Mouse (Mus musculus) embryonic facial prominence, embryonic 13.5 days (tissue): ENCODE data around the gene Gab2. TPM values are rescaled to one million over a fixed set of nuclear protein-coding genes. Genes with fewer than 3 reads are reported as not detected.

Experiments
- ATAC-seq: fragments of 200-750 bp; cut with Nextera tagmentation; 2 replicates; pipeline ENCODE4 v1.8.0; 2017; ENCODE audit warnings: low read depth; ENCODE audit not compliant: insufficient number of reproducible peaks, insufficient read depth, low FRiP score, low TSS enrichment
- H3K27ac ChIP-seq: fragments of 300-500 bp; sonication (generic); 2 replicates; pipeline ENCODE4 v1.5.1; 2015; ENCODE audit warnings: moderate library complexity, mild to moderate bottlenecking, inconsistent platforms
- H3K27me3 ChIP-seq: fragments of 300-500 bp; sonication (generic); 2 replicates; pipeline ENCODE4 v1.6.1; 2015; ENCODE audit warnings: mild to moderate bottlenecking, inconsistent platforms
- H3K36me3 ChIP-seq: fragments of 300-500 bp; sonication (generic); 2 replicates; pipeline ENCODE4 v1.6.1; 2015; ENCODE audit warnings: mild to moderate bottlenecking, inconsistent platforms
- H3K4me1 ChIP-seq: fragments of 300-500 bp; sonication (generic); 2 replicates; pipeline ENCODE4 v1.6.1; 2015; ENCODE audit warnings: inconsistent platforms
- H3K4me2 ChIP-seq: fragments of 300-500 bp; sonication (generic); 2 replicates; pipeline ENCODE4 v1.6.1; 2015; ENCODE audit warnings: moderate library complexity, mild to moderate bottlenecking, inconsistent platforms
- H3K4me3 ChIP-seq: fragments of 300-500 bp; sonication (generic); 2 replicates; pipeline ENCODE4 v1.5.1; 2015; ENCODE audit warnings: mild to moderate bottlenecking, inconsistent platforms
- H3K9ac ChIP-seq: fragments of 300-500 bp; sonication (generic); 2 replicates; pipeline ENCODE4 v1.6.1; 2015; ENCODE audit warnings: mild to moderate bottlenecking, inconsistent platforms
- H3K9me3 ChIP-seq: fragments of 300-500 bp; sonication (generic); 2 replicates; pipeline ENCODE4 v1.6.1; 2016; ENCODE audit warnings: inconsistent platforms
- WGBS: fragments of 180-500 bp; shearing (Covaris S2); methylation state at CpG from one replicate; pipeline ENCODE4 v1.1.7; 2015; ENCODE audit warnings: mixed read lengths; 5-methylcytosine and 5-hydroxymethylcytosine counted together
- polyA plus RNA-seq: library from polyadenylated mRNA; unstranded; fragments of >200 nt; fragmentation: Nextera tagmentation; extraction: Ambion mirVana; gene quantifications from 2 replicates; pipeline ENCODE4 v1.2.1, GENCODE M21; 2015

Gab2 gene
- polyA plus RNA-seq, 1 experiment from 2014 or later, result 4.9 TPM

DNA sequence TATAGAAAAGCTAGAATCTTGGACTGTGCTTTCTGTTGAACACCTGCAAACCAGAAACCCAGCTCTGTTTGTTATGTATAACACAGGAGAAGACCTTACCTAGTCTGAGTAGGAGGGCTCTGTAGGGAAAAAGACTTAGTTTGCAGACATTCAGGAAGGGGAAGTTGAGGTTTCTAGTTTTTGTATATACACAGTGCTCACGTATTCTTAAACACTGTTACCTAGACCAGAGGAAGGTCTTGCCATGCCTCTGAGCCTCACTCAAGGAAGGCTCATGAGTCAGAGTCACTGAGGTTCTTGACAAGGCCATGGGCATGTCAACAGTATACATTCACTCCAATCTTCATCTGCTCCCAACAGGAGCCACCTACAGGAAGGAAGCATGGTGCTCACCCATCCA, 189.7 kb downstream of the Gab2 start:
- Histone ChIP-seq H3K9ac (no peak overlapping the region), H3K27ac (no peak overlapping the region), H3K36me3 (0 out of 2 replicates have a peak, but pooled peaks cover 4% of the 10 kb centered on the region), H3K9me3 (no peaks in the 10 kb centered on the region), H3K27me3 (no peaks in the 10 kb centered on the region), H3K4me1 (no peaks in the 10 kb centered on the region), H3K4me2 (no peak overlapping the region), H3K4me3 (no peak overlapping the region)
- ATAC-seq, result no peak
- WGBS, result 89% methylated on average over 1 of the region's 1 CpGs

DNA sequence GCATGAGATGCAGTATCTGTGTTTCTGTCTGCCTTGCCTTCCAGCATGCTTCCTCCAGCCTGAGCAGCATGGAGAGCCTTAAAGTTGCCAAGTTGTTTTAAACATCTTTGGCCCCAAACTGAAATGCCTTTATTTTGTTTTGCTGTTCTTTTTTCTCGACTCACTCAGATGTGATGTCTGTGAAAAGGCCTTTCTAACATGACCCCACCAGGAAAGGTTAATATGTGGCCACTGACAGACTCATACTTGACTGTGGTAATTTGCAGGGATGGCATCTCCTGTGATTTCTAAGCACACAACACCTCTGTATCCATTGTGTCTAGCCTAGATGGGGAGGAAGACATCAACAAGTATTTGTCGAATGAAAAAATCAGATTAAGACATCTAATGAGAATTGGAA, 215.6 kb downstream of the Gab2 start:
- Histone ChIP-seq H3K4me1 (no peaks in the 10 kb centered on the region), H3K9ac (no peak overlapping the region), H3K9me3 (no peaks in the 10 kb centered on the region), H3K4me2 (no peak overlapping the region), H3K4me3 (no peak overlapping the region), H3K27ac (no peak overlapping the region), H3K36me3 (no peaks in the 10 kb centered on the region), H3K27me3 (no peaks in the 10 kb centered on the region)
- ATAC-seq, result no peak
- 59% methylated on average over 2 of the region's 2 CpGs for WGBS

- H3K4me1 ChIP-seq, result no peaks in the 10 kb centered on the region
- 0 out of 2 replicates have a peak, but pooled peaks cover 5% of the 10 kb centered on the region for H3K36me3 ChIP-seq
- H3K4me2 ChIP-seq, result no peak overlapping the region
- H3K9me3 ChIP-seq, result no peaks in the 10 kb centered on the region
- no peak overlapping the region for H3K4me3 ChIP-seq
- no peaks in the 10 kb centered on the region for H3K27me3 ChIP-seq
- H3K9ac ChIP-seq, result no peak overlapping the region
- no peak overlapping the region for H3K27ac ChIP-seq
- WGBS, result 0% methylated on average over 2 of the region's 2 CpGs
- ATAC-seq, result no peak
These were observed 216.1 kb downstream of the Gab2 start for GRCm38 (mm10) chr7:97297466-97297865.

DNA sequence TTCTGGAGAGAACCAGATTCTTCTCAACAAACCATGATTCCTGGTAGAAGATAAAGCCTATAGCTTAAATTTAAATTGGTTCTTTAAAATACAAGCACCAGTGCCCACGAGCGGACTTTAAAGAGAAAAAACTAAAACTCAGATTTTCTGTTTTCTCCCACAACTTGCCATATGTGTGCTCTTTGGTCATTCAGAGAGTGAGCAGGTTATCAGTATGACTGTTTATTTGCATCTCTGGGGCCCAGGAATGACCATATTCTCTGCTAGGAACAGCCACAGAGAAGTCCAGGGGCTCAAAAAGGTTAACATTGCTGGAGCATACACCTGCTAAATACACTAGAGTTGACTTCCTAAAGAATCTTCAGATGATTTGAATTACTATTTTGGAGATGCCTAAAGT, 216.9 kb downstream of the Gab2 start:
- 91% methylated on average over 2 of the region's 2 CpGs for WGBS
- Histone ChIP-seq H3K27me3 (no peaks in the 10 kb centered on the region), H3K27ac (no peak overlapping the region), H3K36me3 (peaks cover 10% of the 10 kb centered on the region), H3K4me3 (no peak overlapping the region), H3K4me2 (no peak overlapping the region), H3K4me1 (no peaks in the 10 kb centered on the region), H3K9me3 (no peaks in the 10 kb centered on the region), H3K9ac (no peak overlapping the region)
- ATAC-seq, result no peak

DNA sequence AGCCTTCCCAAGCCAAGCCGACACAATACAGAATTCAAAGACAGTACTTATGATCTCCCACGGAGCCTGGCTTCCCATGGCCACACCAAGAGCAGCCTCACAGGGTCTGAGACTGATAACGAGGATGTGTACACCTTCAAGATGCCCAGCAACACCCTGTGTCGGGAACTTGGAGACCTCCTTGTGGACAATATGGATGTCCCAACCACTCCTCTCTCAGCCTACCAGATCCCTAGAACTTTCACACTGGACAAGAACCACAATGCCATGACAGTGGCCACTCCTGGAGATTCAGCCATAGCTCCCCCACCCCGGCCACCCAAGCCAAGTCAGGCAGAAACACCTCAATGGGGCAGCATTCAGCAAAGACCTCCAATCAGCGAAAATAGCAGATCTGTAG, 217.6 kb downstream of the Gab2 start:
- no peak overlapping the region for H3K9ac ChIP-seq
- H3K4me2 ChIP-seq, result no peak overlapping the region
- no peak overlapping the region for H3K27ac ChIP-seq
- no peak for ATAC-seq
- no peak overlapping the region for H3K4me3 ChIP-seq
- H3K36me3 ChIP-seq, result peaks cover 14% of the 10 kb centered on the region
- H3K9me3 ChIP-seq, result no peaks in the 10 kb centered on the region
- no peaks in the 10 kb centered on the region for H3K4me1 ChIP-seq
- H3K27me3 ChIP-seq, result no peaks in the 10 kb centered on the region
- 79% methylated on average over 6 of the region's 6 CpGs for WGBS

- no peak overlapping the region for H3K27ac ChIP-seq
- H3K9ac ChIP-seq, result no peak overlapping the region
- no peak overlapping the region for H3K4me2 ChIP-seq
- no peaks in the 10 kb centered on the region for H3K27me3 ChIP-seq
- ATAC-seq, result no peak
- no peaks in the 10 kb centered on the region for H3K9me3 ChIP-seq
- no peak overlapping the region for H3K4me3 ChIP-seq
- WGBS, result 76% methylated on average over 2 of the region's 2 CpGs
- peaks cover 34% of the 10 kb centered on the region for H3K36me3 ChIP-seq
- no peaks in the 10 kb centered on the region for H3K4me1 ChIP-seq
These were observed 219.5 kb downstream of the Gab2 start for GRCm38 (mm10) chr7:97300914-97301313.

GRCm38 (mm10) chr7:97301321-97301720, 219.9 kb downstream of the Gab2 start:
- 79% methylated on average over 8 of the region's 8 CpGs for WGBS
- no peak overlapping the region for H3K4me3 ChIP-seq

GRCm38 (mm10) chr7:97302261-97302660, 220.9 kb downstream of the Gab2 start:
- Histone ChIP-seq H3K9ac (no peak overlapping the region), H3K36me3 (peaks cover 46% of the 10 kb centered on the region), H3K27me3 (no peaks in the 10 kb centered on the region), H3K4me2 (no peak overlapping the region), H3K9me3 (no peaks in the 10 kb centered on the region), H3K4me3 (no peak overlapping the region), H3K4me1 (no peaks in the 10 kb centered on the region), H3K27ac (no peak overlapping the region)
- ATAC-seq, result no peak
- WGBS, result 84% methylated on average over 4 of the region's 4 CpGs

More at GRCm38 (mm10) chr7:97301321-97301720, 219.9 kb downstream of the Gab2 start:
- H3K27ac ChIP-seq, result no peak overlapping the region
- H3K9ac ChIP-seq, result no peak overlapping the region
- H3K27me3 ChIP-seq, result no peaks in the 10 kb centered on the region
- peaks cover 37% of the 10 kb centered on the region for H3K36me3 ChIP-seq
- ATAC-seq, result no peak
- H3K4me1 ChIP-seq, result no peaks in the 10 kb centered on the region
- H3K9me3 ChIP-seq, result no peaks in the 10 kb centered on the region
- H3K4me2 ChIP-seq, result no peak overlapping the region

- Histone ChIP-seq H3K4me3 (no peak overlapping the region), H3K4me2 (no peak overlapping the region), H3K27me3 (no peaks in the 10 kb centered on the region), H3K36me3 (peaks cover 51% of the 10 kb centered on the region), H3K9me3 (no peaks in the 10 kb centered on the region), H3K4me1 (no peaks in the 10 kb centered on the region), H3K27ac (no peak overlapping the region), H3K9ac (no peak overlapping the region)
- WGBS, result 75% methylated on average over 4 of the region's 4 CpGs
- ATAC-seq, result no peak
These were observed 221.5 kb downstream of the Gab2 start for GRCm38 (mm10) chr7:97302876-97303275.

- peaks cover 58% of the 10 kb centered on the region for H3K36me3 ChIP-seq
- ATAC-seq, result no peak
These were observed 222.2 kb downstream of the Gab2 start for GRCm38 (mm10) chr7:97303614-97304013.

GRCm38 (mm10) chr7:97304471-97304870, 223.1 kb downstream of the Gab2 start:
- no peak for ATAC-seq
- Histone ChIP-seq H3K9ac (no peak overlapping the region), H3K4me2 (no peak overlapping the region), H3K4me1 (no peaks in the 10 kb centered on the region), H3K27ac (no peak overlapping the region), H3K27me3 (no peaks in the 10 kb centered on the region), H3K9me3 (no peaks in the 10 kb centered on the region), H3K36me3 (peaks cover 65% of the 10 kb centered on the region), H3K4me3 (no peak overlapping the region)

More at GRCm38 (mm10) chr7:97303614-97304013, 222.2 kb downstream of the Gab2 start:
- WGBS, result 72% methylated on average over 2 of the region's 2 CpGs
- no peaks in the 10 kb centered on the region for H3K27me3 ChIP-seq
- H3K4me3 ChIP-seq, result no peak overlapping the region
- no peak overlapping the region for H3K9ac ChIP-seq
- H3K4me1 ChIP-seq, result no peaks in the 10 kb centered on the region
- no peak overlapping the region for H3K27ac ChIP-seq
- H3K9me3 ChIP-seq, result no peaks in the 10 kb centered on the region
- H3K4me2 ChIP-seq, result no peak overlapping the region

DNA sequence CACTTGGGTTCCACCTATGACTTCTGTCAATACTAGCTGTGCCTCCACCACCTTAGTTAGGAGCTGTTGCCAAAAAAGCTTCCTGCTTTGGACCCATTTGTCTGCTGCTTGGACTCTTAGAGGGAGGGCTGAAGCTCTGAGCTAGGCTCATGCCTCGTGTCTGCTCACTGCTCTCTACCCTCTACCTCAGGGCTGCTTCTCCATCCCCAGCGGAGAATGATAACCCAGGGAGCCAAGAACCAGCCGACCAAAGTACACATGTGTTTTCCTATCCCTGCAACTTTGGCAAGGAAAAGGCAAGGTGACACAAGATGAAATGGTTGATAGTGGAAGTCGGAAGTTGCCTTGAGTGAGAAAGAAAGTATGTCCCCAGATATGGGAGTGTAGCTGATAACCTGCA, 223.8 kb downstream of the Gab2 start:
- Histone ChIP-seq H3K9ac (no peak overlapping the region), H3K27ac (no peak overlapping the region), H3K4me1 (no peaks in the 10 kb centered on the region), H3K36me3 (peaks cover 73% of the 10 kb centered on the region), H3K4me2 (no peak overlapping the region), H3K27me3 (no peaks in the 10 kb centered on the region), H3K9me3 (no peaks in the 10 kb centered on the region), H3K4me3 (no peak overlapping the region)
- 87% methylated on average over 4 of the region's 4 CpGs for WGBS
- ATAC-seq, result no peak

DNA sequence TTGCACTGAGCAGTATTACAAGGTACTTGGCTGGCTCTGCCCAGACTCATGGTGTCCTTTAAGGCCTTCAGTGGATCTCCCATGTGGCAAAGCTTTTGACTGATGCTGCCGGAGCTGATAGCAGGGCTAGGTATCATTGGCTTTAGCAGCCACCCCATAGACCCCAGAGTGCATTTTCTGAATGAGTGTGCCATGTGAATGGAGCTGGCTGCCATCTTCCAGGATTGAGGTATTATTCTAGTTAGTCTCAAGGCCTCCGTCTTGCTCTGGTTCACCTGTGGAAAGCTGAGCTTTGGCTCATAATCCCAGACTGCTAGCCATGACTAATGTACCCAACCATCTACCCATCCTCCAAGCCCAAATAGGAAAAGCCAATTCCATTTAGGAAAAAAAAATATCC, 225.4 kb downstream of the Gab2 start:
- ATAC-seq, result no peak
- H3K4me2 ChIP-seq, result no peak overlapping the region
- no peak overlapping the region for H3K4me3 ChIP-seq
- H3K9me3 ChIP-seq, result no peaks in the 10 kb centered on the region
- H3K36me3 ChIP-seq, result peaks cover 89% of the 10 kb centered on the region
- WGBS, result 95% methylated on average over 2 of the region's 2 CpGs
- no peak overlapping the region for H3K27ac ChIP-seq
- no peaks in the 10 kb centered on the region for H3K27me3 ChIP-seq
- H3K9ac ChIP-seq, result no peak overlapping the region
- no peaks in the 10 kb centered on the region for H3K4me1 ChIP-seq
